Mouse (Mus musculus): ENCODE results near the gene 8030411F24Rik.

- TF ChIP-seq POLR2A (IDR thresholded peaks at IDR 0.05; ENCODE audit: borderline replicate concordance, control insufficient read depth, low read depth, low read length): no peak
- TF ChIP-seq CTCF (IDR thresholded peaks at IDR 0.05; ENCODE audit: control insufficient read depth, insufficient read depth, low read length): no peak
Observed at GRCm38 (mm10) chr2:148743001-148743400, 38.8 kb upstream of the 8030411F24Rik start.

Measured in bone marrow, adult 2 months (tissue).